Mouse (Mus musculus) myocyte (in vitro differentiated cells): ENCODE measurements around the gene Rgs19. TPM values are rescaled to one million over a fixed set of nuclear protein-coding genes. Genes with fewer than 3 reads are reported as not detected.

Experiments used
- H3K27me3 ChIP-seq: one replicate; pipeline ENCODE4 v1.6.1; 2011; ENCODE audit not compliant: control insufficient read depth, insufficient read depth, insufficient read length
- H3K36me3 ChIP-seq: one replicate; pipeline ENCODE4 v1.6.1; 2011; ENCODE audit not compliant: control insufficient read depth, insufficient read depth
- H3K4me2 ChIP-seq: one replicate; pipeline ENCODE4 v1.6.1; 2011; ENCODE audit warnings: low read depth, control low read depth
- H3K4me3 ChIP-seq: one replicate; pipeline ENCODE4 v1.5.1; 2011; ENCODE audit warnings: mild to moderate bottlenecking, control low read depth, moderate library complexity
- H3K79me2 ChIP-seq: one replicate; pipeline ENCODE4 v1.6.1; 2011; ENCODE audit not compliant: control insufficient read depth, insufficient read depth
- H3ac ChIP-seq: one replicate; pipeline ENCODE4 v1.6.1; 2011; ENCODE audit not compliant: control insufficient read depth, insufficient read length
- CEBPB ChIP-seq: IDR thresholded peaks from 2 replicates; pipeline ENCODE4 v1.6.1; 2011; ENCODE audit warnings: mild to moderate bottlenecking, moderate library complexity; ENCODE audit not compliant: poor library complexity, insufficient read depth, severe bottlenecking
- E2F4 ChIP-seq: IDR thresholded peaks from one replicate; pipeline ENCODE4 v1.6.1; 2011; ENCODE audit warnings: mild to moderate bottlenecking, control low read depth, moderate library complexity; ENCODE audit not compliant: insufficient read depth
- MAX ChIP-seq: IDR thresholded peaks from one replicate; pipeline ENCODE4 v1.6.1; 2011; ENCODE audit warnings: low read depth, mild to moderate bottlenecking, control low read depth
- MYOD1 ChIP-seq, 3 experiments: IDR thresholded peaks; one replicate each; pipeline ENCODE4 v1.6.1; 2011; ENCODE audit warnings: control low read depth in 2 of 3, low read depth in 2 of 3, mild to moderate bottlenecking in 2 of 3, moderate library complexity in 1 of 3; ENCODE audit not compliant: insufficient read length in 2 of 3, control insufficient read depth in 1 of 3
- MYOG ChIP-seq, 3 experiments: IDR thresholded peaks; one replicate each; pipeline ENCODE4 v1.6.1; 2011; ENCODE audit warnings: control low read depth in 2 of 3, low read depth in 2 of 3, mild to moderate bottlenecking in 2 of 3; ENCODE audit not compliant: insufficient read length in 2 of 3, control insufficient read depth in 1 of 3, insufficient read depth in 1 of 3
- POLR2A ChIP-seq: IDR thresholded peaks from one replicate; pipeline ENCODE4 v1.6.1; 2011; ENCODE audit warnings: low read depth, mild to moderate bottlenecking, control low read depth, moderate library complexity; ENCODE audit not compliant: insufficient read length
- POLR2AphosphoS2 ChIP-seq: IDR thresholded peaks from one replicate; pipeline ENCODE4 v1.6.1; 2011; ENCODE audit warnings: low read depth, control low read depth; ENCODE audit not compliant: insufficient read length
- REST ChIP-seq: IDR thresholded peaks from one replicate; pipeline ENCODE4 v1.6.1; 2011; ENCODE audit warnings: mild to moderate bottlenecking, control low read depth, moderate library complexity; ENCODE audit not compliant: insufficient read depth, insufficient read length
- SRF ChIP-seq: IDR thresholded peaks from one replicate; pipeline ENCODE4 v1.6.1; 2011; ENCODE audit warnings: low read depth; ENCODE audit not compliant: control insufficient read depth, insufficient read length
- TCF12 ChIP-seq: IDR thresholded peaks from one replicate; pipeline ENCODE4 v1.6.1; 2011; ENCODE audit warnings: mild to moderate bottlenecking, control low read depth; ENCODE audit not compliant: poor library complexity, insufficient read depth, severe bottlenecking
- TCF3 ChIP-seq: IDR thresholded peaks from one replicate; pipeline ENCODE4 v1.6.1; 2011; ENCODE audit warnings: low read depth, control low read depth; ENCODE audit not compliant: insufficient read length
- USF1 ChIP-seq: IDR thresholded peaks from one replicate; pipeline ENCODE4 v1.6.1; 2011; ENCODE audit warnings: low read depth, mild to moderate bottlenecking, control low read depth, moderate library complexity
- polyA plus RNA-seq: library from polyadenylated mRNA; unstranded; fragments of >200 nt; fragmentation: generic; extraction: Trizol; gene quantifications from one replicate; pipeline ENCODE4 v1.2.1, GENCODE M21; 2012; ENCODE audit warnings: missing spikeins

Rgs19 gene
- polyA plus RNA-seq, 1 experiment: 39.5 TPM

DNA sequence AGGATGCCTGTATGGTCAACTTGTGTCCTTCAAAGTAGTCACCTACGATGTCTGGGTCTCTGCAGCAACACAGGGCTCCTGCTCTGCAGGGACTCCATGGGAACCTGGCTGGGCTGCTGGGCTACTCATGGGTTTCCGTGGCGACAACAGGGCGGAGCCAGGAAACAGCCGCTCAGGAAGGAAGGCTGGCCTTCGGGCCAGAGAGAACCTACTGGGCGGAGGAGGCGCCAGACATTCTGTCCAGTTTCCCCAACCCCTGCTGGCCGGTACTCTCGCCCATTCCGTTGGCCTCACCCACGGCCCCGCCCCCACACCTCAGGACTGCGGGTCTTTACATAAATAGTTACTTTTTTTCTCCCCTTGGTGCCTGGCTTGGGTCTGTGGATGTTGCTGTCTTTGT, 18.3 kb downstream of the Rgs19 start:
- no peak overlapping the region for H3ac ChIP-seq
- TF ChIP-seq POLR2A (peak; percentile 50), E2F4 (no peak), MAX (no peak), MYOG (IDR thresholded peaks at IDR 0.05; ENCODE audit: control insufficient read depth in 1 of 3, insufficient read depth in 1 of 3, insufficient read length in 2 of 3, low read depth in 2 of 3) (no peak), REST (no peak)
- peak overlapping the region; percentile 82 for H3K4me2 ChIP-seq
- H3K4me3 ChIP-seq: no peak overlapping the region
- peaks cover 21% of the 10 kb centered on the region for H3K27me3 ChIP-seq
- no peaks in the 10 kb centered on the region for H3K79me2 ChIP-seq
- no peaks in the 10 kb centered on the region for H3K36me3 ChIP-seq

DNA sequence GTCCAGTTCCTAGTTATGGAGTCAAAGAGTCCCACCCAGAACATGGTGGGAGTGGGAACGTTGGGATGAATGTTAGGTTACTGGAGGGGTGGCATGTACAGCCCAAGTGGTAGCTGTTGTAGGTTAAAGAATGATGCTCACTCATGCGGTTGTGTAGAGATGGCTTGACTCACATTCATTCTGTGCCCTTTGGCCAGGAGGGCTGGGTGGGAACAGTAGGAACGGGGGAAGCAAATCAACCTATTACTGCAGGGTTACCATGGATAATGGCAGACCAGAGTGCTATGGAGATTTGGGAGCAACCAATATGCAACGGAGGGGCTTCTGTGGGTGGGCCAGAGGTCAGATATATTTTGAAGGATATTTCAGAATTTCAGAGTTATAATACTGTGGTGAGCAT, 18.8 kb downstream of the Rgs19 start:
- TF ChIP-seq MYOG (IDR thresholded peaks at IDR 0.05; ENCODE audit: control insufficient read depth in 1 of 3, insufficient read depth in 1 of 3, insufficient read length in 2 of 3, low read depth in 2 of 3) (no peak), MYOD1 (IDR thresholded peaks at IDR 0.05; ENCODE audit: control insufficient read depth in 1 of 3, insufficient read length in 2 of 3, low read depth in 2 of 3) (no peak), REST (no peak), TCF3 (no peak), CEBPB (no peak), TCF12 (no peak), SRF (no peak), POLR2A (no peak)
- H3K79me2 ChIP-seq: no peaks in the 10 kb centered on the region
- peaks cover 26% of the 10 kb centered on the region for H3K27me3 ChIP-seq
- peak overlapping the region; percentile 82 for H3K4me2 ChIP-seq
- H3K4me3 ChIP-seq: no peak overlapping the region
- H3ac ChIP-seq: no peak overlapping the region
- H3K36me3 ChIP-seq: no peaks in the 10 kb centered on the region

DNA sequence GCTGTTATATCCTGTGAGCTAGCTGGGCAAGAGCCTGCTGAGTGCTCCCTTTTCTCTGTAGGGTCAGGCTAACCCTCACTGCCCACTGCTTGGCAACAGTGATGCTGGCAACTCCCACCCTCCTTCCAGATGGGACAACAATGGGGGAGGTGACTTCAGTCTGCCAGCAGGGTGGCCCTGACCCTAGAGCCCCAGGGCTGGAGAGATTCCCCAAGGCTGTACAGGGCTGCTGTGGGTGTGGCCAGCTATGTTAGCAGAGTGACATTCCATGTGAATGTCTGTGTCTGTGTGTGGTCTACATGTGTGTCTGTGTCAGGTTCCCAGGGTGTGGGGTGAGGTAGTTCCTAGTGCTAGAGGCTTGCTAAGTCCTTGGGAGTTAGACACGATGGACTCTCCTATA, 20.3 kb downstream of the Rgs19 start:
- H3ac ChIP-seq: no peak overlapping the region
- no peaks in the 10 kb centered on the region for H3K36me3 ChIP-seq
- TF ChIP-seq MYOD1 (IDR thresholded peaks at IDR 0.05; ENCODE audit: control insufficient read depth in 1 of 3, insufficient read length in 2 of 3, low read depth in 2 of 3): no peak
- TF ChIP-seq MYOG (IDR thresholded peaks at IDR 0.05; ENCODE audit: control insufficient read depth in 1 of 3, insufficient read depth in 1 of 3, insufficient read length in 2 of 3, low read depth in 2 of 3): no peak
- TF ChIP-seq CEBPB: no peak
- TF ChIP-seq POLR2AphosphoS2: no peak
- no peak for TF ChIP-seq SRF
- no peak for TF ChIP-seq TCF3
- no peak for TF ChIP-seq REST
- no peak for TF ChIP-seq USF1
- no peak for TF ChIP-seq MAX
- no peak for TF ChIP-seq POLR2A
- TF ChIP-seq TCF12: no peak
- TF ChIP-seq E2F4: no peak
- H3K27me3 ChIP-seq: peaks cover 33% of the 10 kb centered on the region
- no peak overlapping the region for H3K4me3 ChIP-seq
- no peak overlapping the region for H3K4me2 ChIP-seq
- no peaks in the 10 kb centered on the region for H3K79me2 ChIP-seq

DNA sequence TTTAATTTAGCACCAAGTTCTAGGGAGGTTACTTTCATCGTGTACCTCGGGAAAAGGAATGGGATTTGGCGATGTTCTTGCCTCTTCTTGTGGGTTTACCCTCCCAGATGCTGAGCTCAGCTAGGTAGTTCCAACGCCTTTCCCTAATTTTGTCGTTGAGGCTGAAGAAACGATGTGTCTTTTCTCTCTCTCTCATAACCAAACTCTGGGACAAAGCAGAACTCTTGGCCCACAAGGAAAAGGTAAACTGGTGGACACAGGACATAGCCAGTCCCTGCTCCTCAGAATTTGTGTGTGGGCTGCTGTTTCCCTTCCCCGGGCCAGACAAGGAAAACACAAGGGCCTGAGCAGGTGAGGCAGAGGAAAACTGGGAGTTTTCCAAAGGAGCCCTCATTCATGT, 21.8 kb downstream of the Rgs19 start:
- no peak overlapping the region for H3K4me3 ChIP-seq
- no peak overlapping the region for H3K4me2 ChIP-seq
- TF ChIP-seq SRF: no peak
- no peak for TF ChIP-seq POLR2AphosphoS2
- no peak for TF ChIP-seq REST
- TF ChIP-seq TCF3: no peak
- no peak for TF ChIP-seq MAX
- TF ChIP-seq CEBPB: no peak
- no peak for TF ChIP-seq MYOD1 (IDR thresholded peaks at IDR 0.05; ENCODE audit: control insufficient read depth in 1 of 3, insufficient read length in 2 of 3, low read depth in 2 of 3)
- TF ChIP-seq USF1: no peak
- no peak for TF ChIP-seq MYOG (IDR thresholded peaks at IDR 0.05; ENCODE audit: control insufficient read depth in 1 of 3, insufficient read depth in 1 of 3, insufficient read length in 2 of 3, low read depth in 2 of 3)
- no peak for TF ChIP-seq TCF12
- no peak for TF ChIP-seq E2F4
- no peak for TF ChIP-seq POLR2A

GRCm38 (mm10) chr2:181671326-181671725, 22.5 kb downstream of the Rgs19 start, which contains the start of gene Sox18:
Gene Sox18, minus strand, starts transcription at chr2:181671640.
- Histone ChIP-seq H3ac (no peak within 1 kb of the TSS), H3K79me2 (no peaks in the 10 kb centered on the region), H3K4me3 (no peak within 1 kb of the TSS), H3K36me3 (no peaks in the 10 kb centered on the region), H3K27me3 (peaks cover 36% of the 10 kb centered on the region), H3K4me2 (peak within 1 kb of the TSS; percentile 24)
- TF ChIP-seq POLR2A: no peak
- TF ChIP-seq POLR2AphosphoS2: no peak
- TF ChIP-seq MAX: no peak
- TF ChIP-seq CEBPB: no peak
- TF ChIP-seq SRF: no peak
- no peak for TF ChIP-seq MYOG (IDR thresholded peaks at IDR 0.05; ENCODE audit: control insufficient read depth in 1 of 3, insufficient read depth in 1 of 3, insufficient read length in 2 of 3, low read depth in 2 of 3)
- TF ChIP-seq TCF3: no peak
- no peak for TF ChIP-seq E2F4
- TF ChIP-seq TCF12: no peak
- no peak for TF ChIP-seq MYOD1 (IDR thresholded peaks at IDR 0.05; ENCODE audit: control insufficient read depth in 1 of 3, insufficient read length in 2 of 3, low read depth in 2 of 3)
- TF ChIP-seq REST: no peak
- TF ChIP-seq USF1: no peak

More for the DNA sequence above, 21.8 kb downstream of the Rgs19 start:
- Histone ChIP-seq H3K79me2 (no peaks in the 10 kb centered on the region), H3K36me3 (no peaks in the 10 kb centered on the region), H3ac (no peak overlapping the region), H3K27me3 (peaks cover 33% of the 10 kb centered on the region)
